Mouse (Mus musculus) erythroblast, embryonic 14.5 days (primary cell): ENCODE data around the gene Rgcc. TPM values are rescaled to one million over a fixed set of nuclear protein-coding genes. Genes with fewer than 3 reads are reported as not detected.
A peak's percentile ranks its signal among the peaks of the same experiment; 100 is the strongest.

Experiments used
- H3K27me3 ChIP-seq: 2 replicates; pipeline ENCODE4 v1.6.1; 2012; ENCODE audit warnings: inconsistent platforms; ENCODE audit not compliant: control insufficient read depth
- H3K36me3 ChIP-seq: 2 replicates; pipeline ENCODE4 v1.6.1; 2012; ENCODE audit warnings: mild to moderate bottlenecking, inconsistent platforms; ENCODE audit not compliant: control insufficient read depth
- H3K4me1 ChIP-seq: 2 replicates; pipeline ENCODE4 v1.6.1; 2012; ENCODE audit warnings: inconsistent platforms; ENCODE audit not compliant: control insufficient read depth
- H3K4me3 ChIP-seq: replicated peaks from 2 replicates; pipeline ENCODE3; 2012; ENCODE audit warnings: moderate library complexity, mild to moderate bottlenecking, inconsistent platforms
- H3K9me3 ChIP-seq: 2 replicates; pipeline ENCODE4 v1.6.1; 2012; ENCODE audit warnings: low read length, inconsistent platforms, mixed read lengths; ENCODE audit not compliant: control insufficient read depth
- GATA1 ChIP-seq: IDR thresholded peaks from 2 replicates; pipeline ENCODE4 v1.6.1; 2012; ENCODE audit warnings: low read length, inconsistent platforms, mixed read lengths
- TAL1 ChIP-seq: IDR thresholded peaks from 3 replicates; pipeline ENCODE4 v1.6.1; 2012; ENCODE audit warnings: low read length, inconsistent platforms, mixed read lengths
- polyA plus RNA-seq: library from polyadenylated mRNA; stranded (reverse); fragments of >175 nt; gene quantifications from 2 replicates; pipeline ENCODE4 v1.2.3, GENCODE M21; 2012

Rgcc gene
- 77.8 and 94.4 TPM in 2 replicates for polyA plus RNA-seq

DNA sequence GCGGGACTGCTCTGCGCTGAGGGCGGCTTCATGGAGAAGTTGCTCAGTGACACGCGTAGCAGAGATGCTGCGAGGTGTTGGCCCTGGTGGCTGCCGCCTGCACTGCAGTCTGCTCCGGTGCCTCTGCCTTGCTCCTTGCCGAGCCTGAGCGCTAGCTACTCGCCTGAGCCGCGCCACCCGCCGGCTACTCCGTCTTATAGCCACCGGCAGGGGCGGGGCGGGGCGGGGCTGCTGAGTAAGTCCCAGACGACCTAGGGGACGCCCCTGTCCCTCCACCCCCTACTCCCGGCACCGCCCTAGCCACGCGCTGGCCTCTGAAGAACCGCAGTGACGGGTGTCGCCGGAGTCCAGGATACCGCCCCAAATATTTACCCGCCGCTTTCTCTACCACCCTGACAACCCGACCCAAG lies at the start of gene Rgcc:
Gene Rgcc, minus strand, starts transcription at position 180 of the 410 bp plus-strand sequence.
- peaks cover 37% of the 10 kb centered on the region for H3K9me3 ChIP-seq
- H3K27me3 ChIP-seq = peaks cover 12% of the 10 kb centered on the region; the same call in 1 of the 2 replicates
- peak within 1 kb of the TSS; percentile 74 for H3K4me3 ChIP-seq
- no peak for TF ChIP-seq TAL1
- TF ChIP-seq GATA1 = no peak
- peaks cover 77% of the 10 kb centered on the region for H3K36me3 ChIP-seq
- H3K4me1 ChIP-seq = peaks cover 76% of the 10 kb centered on the region

DNA sequence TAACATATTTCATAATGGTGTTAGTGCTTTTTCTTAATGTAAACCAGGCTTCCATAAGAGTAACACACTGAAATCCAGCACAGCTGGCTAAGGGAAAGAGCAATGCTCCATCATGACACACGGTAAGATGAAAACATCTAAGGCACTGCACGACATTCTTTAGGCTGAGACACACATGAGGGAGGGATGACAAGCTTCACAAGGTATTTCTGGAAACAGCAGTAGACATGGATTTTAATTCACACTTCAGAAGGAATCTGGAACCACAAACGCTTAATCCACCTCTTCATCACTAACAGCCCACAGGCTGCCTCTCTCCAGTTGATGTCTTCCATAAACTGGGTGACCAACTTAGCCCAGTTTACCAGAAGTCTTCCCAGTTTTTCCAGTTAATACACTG lies 44.9 kb upstream of the Rgcc start:
- Histone ChIP-seq H3K4me1 (peaks cover 2% of the 10 kb centered on the region; the same call in 1 of the 2 replicates), H3K9me3 (peaks cover 4% of the 10 kb centered on the region), H3K36me3 (peaks cover 88% of the 10 kb centered on the region), H3K4me3 (no peak overlapping the region), H3K27me3 (no peaks in the 10 kb centered on the region)
- TF ChIP-seq GATA1 (no peak), TAL1 (no peak)

DNA sequence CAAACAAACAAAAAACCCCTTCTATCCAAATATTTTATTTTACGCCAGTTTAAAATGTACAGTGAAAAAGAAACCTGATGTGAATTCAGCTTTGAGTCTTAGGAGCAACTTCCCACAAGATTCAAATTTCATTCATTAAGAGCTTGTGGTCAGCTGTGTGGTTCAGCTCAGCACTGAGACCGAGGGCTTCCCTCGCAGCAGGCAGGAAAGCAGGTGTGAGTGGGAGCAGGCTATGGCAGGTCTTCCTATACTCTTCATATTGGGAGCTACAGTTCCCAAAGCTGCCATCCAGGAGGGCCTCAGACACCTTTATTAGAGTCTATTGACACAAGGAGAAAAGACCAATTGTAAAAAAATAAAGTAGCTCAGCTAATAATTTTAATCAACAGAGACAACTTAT lies 34.2 kb upstream of the Rgcc start:
- Histone ChIP-seq H3K4me3 (no peak overlapping the region), H3K4me1 (peaks cover 21% of the 10 kb centered on the region), H3K27me3 (no peaks in the 10 kb centered on the region), H3K36me3 (peaks cover 79% of the 10 kb centered on the region), H3K9me3 (no peaks in the 10 kb centered on the region)
- TF ChIP-seq TAL1 (no peak), GATA1 (no peak)

DNA sequence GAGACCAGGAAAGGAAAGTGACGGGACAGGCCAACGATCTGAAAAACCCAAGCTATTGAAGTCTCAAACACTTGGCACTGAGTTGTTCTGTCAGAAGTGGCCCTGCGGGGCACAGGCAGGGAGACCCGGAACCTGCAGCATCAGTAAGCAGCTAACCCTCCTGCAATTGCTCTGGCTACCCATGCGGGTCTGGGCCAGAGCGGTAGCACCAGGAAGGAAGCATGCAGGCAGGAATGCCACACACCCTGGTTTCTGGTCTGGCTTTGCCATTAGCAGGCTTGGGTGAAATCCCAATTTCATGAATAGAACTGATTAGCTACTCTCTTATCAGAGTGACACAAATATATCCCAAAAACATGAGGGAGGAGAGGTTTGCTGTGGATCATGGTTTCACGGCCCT lies 30.5 kb upstream of the Rgcc start:
- no peaks in the 10 kb centered on the region for H3K27me3 ChIP-seq

DNA sequence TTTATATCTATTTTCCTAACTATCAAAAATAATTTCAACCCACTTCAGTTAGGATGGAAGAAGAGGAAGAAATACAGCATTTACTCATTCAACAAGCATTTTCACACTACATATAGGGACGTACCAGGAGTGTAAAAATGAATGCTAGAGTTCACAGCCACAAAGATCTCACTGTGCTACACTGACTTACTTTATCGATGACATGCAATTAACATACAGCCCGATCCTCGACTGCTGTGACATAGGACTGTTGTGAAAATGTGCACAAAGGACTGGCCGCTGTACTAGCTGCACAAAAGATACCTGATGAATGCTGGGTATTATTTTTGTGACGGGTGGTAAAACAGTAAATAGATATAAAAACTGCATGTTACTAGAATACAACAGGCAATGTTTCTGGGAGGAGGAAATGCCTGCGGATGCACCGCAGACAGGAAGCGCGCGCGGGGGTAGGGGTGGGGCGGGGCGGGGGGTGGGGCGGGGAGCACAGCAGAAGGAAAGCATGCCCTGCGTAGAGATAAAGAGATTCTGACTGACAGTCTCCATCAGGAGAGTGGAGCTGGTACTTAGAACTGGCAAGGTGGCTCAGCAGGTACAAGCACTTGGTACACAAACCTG lies 29.6 kb upstream of the Rgcc start:
- H3K27me3 ChIP-seq = no peaks in the 10 kb centered on the region
- peaks cover 37% of the 10 kb centered on the region for H3K36me3 ChIP-seq
- TF ChIP-seq TAL1 (no peak), GATA1 (no peak)
- peak overlapping the region; percentile 56 for H3K4me3 ChIP-seq
- H3K9me3 ChIP-seq = no peaks in the 10 kb centered on the region
- H3K4me1 ChIP-seq = peaks cover 40% of the 10 kb centered on the region

More for the DNA sequence above, 30.5 kb upstream of the Rgcc start:
- Histone ChIP-seq H3K9me3 (no peaks in the 10 kb centered on the region), H3K4me1 (peaks cover 35% of the 10 kb centered on the region), H3K4me3 (no peak overlapping the region), H3K36me3 (peaks cover 46% of the 10 kb centered on the region)
- TF ChIP-seq GATA1 = no peak
- TF ChIP-seq TAL1 = no peak

DNA sequence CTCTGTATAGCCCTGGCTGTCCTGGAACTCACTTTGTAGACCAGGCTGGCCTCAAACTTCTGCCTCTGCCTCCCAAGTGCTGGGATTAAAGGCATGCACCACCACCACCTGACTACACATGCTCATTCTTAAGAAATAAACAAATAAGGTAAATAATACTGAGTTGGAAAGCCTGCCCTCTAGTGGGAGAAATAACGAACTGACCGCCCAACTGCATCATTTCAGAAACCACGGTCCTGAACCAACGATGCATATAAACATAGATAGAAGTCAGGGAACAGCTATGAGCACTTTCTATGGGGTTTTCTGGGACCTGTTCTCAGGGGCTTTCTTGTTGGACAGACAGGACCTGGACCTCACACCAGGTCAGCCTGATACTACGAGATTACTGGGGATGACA lies 25.6 kb upstream of the Rgcc start:
- Histone ChIP-seq H3K4me3 (no peak overlapping the region), H3K9me3 (no peaks in the 10 kb centered on the region), H3K4me1 (peaks cover 33% of the 10 kb centered on the region), H3K27me3 (no peaks in the 10 kb centered on the region), H3K36me3 (peaks cover 2% of the 10 kb centered on the region)
- TF ChIP-seq GATA1 = no peak
- TF ChIP-seq TAL1 = no peak

DNA sequence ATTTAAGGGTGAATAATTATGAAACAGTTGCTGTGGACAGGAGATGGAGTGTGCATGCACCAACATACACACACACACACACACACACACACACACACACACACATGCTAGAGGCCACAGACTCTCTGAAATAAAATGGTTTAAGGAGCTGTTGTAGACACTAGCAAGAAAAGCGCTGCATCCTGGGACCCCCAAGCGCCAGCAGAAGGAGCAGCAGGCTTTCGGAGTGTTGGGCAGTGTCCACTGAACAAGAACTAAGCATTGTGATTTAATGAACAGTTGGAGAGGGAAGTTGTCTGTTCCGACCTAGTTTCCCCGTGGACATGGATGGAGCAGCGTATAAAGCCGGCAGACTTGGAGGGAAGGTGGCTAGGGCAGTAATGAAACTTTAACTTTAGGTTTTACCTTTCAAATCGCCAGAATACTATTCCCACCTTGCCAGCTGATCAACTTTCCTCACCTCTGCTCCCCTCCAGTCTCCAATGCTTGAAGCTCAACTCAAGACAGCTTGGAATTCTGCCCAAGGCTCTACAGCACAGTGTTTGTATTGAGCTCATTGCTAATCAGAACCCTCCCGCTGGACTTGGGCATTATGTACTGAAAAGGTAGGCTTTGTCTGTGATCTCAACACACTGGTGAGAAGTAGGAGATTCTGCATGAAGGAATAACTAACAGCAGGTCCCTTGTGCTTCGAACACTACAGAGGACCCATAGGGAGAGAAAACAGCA lies 22.8 kb upstream of the Rgcc start:
- no peak overlapping the region for H3K4me3 ChIP-seq
- H3K27me3 ChIP-seq = no peaks in the 10 kb centered on the region
- TF ChIP-seq GATA1 (no peak), TAL1 (no peak)
- H3K36me3 ChIP-seq = no peaks in the 10 kb centered on the region
- H3K4me1 ChIP-seq = peaks cover 16% of the 10 kb centered on the region
- H3K9me3 ChIP-seq = no peaks in the 10 kb centered on the region

DNA sequence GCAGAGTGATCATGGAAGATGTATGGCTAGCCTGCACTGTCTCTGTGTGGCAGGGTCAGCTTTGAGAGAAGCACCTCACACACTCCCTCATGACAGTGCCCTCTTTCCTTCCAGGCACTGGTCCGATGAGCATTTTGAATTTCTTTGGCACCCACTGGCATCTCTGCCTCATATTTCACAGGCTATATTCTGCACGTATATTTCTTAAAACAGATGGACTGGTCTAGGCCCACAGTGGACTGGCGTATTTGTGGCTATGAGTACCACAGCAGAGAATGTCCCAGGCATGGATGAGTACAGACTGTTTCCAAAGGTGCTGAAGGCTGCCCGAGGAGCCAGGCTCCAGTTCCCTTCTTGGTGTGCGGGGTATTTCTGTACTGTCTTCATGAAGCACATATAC lies 20.4 kb upstream of the Rgcc start:
- Histone ChIP-seq H3K9me3 (no peaks in the 10 kb centered on the region), H3K4me3 (no peak overlapping the region)
- TF ChIP-seq GATA1 (no peak), TAL1 (no peak)

DNA sequence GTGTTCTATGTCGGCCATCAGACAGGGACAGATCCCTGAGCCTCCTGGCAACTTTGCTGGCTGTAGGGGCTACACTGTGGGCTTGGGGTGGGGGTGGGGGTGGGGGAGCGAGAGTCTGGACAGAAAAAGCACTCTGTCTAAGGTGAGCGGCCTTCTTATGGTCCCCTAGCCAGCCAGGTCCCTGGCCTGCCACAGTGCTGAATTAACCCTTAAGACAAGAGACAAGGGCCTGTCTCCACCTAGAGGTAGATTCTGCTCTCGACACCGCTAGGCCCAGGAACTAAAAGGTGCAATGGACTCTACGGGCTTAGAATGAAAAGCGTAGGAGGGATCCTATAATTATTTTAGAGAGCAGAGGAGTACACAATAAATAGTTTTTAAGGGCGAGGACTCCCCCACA lies 19.7 kb upstream of the Rgcc start:
- no peaks in the 10 kb centered on the region for H3K36me3 ChIP-seq
- TF ChIP-seq GATA1 = no peak
- TF ChIP-seq TAL1 = no peak
- no peak overlapping the region for H3K4me3 ChIP-seq
- H3K9me3 ChIP-seq = no peaks in the 10 kb centered on the region
- peaks cover 5% of the 10 kb centered on the region for H3K4me1 ChIP-seq
- no peaks in the 10 kb centered on the region for H3K27me3 ChIP-seq

More for the DNA sequence above, 20.4 kb upstream of the Rgcc start:
- Histone ChIP-seq H3K36me3 (no peaks in the 10 kb centered on the region), H3K27me3 (no peaks in the 10 kb centered on the region), H3K4me1 (peaks cover 10% of the 10 kb centered on the region)

DNA sequence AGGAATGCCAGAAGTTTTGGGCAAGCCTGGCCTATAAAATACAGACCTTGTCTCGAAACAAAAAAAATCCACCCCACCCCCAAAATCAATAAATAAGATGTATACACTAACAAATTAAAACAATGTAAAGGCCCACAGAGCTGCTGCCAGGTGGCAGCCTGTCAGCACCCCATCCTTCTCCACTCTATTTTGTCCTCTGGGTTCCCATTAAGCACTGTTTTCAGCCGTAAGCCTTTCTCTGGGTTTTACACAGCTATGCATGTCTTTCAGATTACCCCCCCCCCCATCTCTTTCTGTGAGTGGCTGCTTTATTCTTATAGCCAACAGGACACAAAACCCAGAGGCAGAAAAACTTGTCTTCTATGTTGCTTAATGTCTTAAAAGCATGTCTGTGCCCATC lies 16.2 kb upstream of the Rgcc start:
- no peak for TF ChIP-seq TAL1
- TF ChIP-seq GATA1 = no peak
- H3K4me3 ChIP-seq = no peak overlapping the region
- H3K9me3 ChIP-seq = no peaks in the 10 kb centered on the region
- no peaks in the 10 kb centered on the region for H3K27me3 ChIP-seq
- H3K4me1 ChIP-seq = peaks cover 28% of the 10 kb centered on the region
- H3K36me3 ChIP-seq = no peaks in the 10 kb centered on the region
